Mouse (Mus musculus) lung, postnatal 25 days (tissue): ENCODE measurements at regions not wholly inside any gene's neighbourhood (a gene's known extent, or its start where the extent isn't known, plus 50 kb on each side); places are given as distances from the start of the nearest gene placed in this dataset.

Experiments used
- DNase-seq: peaks from one replicate; pipeline ENCODE4 v3.0.0; 2022; ENCODE audit warnings: low spot score

DNA sequence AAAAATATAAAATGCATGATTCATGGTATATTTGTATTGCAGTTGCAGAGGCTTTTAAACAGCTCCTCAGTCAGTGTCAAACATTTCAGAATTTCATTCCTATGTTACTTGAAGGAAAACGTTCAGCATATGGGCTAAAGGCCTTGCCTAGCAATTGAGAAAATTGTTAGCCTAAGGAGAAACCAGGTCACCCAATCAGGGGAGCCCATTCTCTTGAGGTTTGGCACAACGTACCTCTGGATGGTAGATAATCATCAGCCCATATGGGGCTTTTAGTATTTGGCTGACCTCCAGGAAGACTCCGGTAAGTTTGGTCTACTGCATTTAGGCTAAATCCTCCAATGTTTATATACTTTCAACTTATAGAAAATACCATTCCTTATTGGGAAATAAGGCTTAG, 168.7 kb upstream of the Pdcd1 start:
- DNase-seq = no peak

DNA sequence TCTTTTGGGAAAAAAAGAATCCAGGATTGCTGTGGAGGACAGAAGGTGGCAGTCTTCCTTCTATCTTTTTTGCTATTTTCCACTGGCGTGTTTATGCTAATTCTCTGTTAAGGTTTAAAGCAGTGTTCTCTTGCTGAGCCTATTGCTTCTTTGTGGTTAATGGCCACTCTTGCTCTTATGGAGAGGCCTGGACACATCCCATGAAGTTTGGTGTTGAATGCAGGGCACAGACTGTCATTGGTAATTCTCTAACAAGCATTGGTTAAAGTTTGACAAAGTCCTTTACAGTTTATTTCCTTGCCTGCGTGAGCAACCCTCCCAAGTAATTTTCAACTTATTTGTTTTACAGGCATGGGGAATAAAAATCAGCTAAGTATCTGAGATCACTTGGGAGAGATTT, 165.1 kb upstream of the Pdcd1 start:
- no peak for DNase-seq

DNA sequence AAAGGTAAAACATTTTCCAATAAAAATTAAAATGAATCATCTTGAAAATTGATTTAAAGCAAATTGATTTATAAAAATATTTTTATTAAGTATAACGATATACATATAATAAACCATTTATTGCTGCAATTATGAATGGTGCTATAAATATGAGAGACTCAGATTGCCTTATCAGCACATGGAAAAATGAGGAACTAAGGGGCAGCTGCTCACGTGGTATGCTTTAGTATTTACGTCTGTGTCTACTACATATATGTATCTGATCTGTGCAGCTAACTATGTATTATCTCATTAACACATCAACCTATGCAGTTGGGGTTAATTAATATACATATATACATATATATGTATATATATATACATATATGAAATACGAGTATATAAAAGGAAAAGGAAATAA, 156.6 kb upstream of the Pdcd1 start:
- DNase-seq = no peak

DNA sequence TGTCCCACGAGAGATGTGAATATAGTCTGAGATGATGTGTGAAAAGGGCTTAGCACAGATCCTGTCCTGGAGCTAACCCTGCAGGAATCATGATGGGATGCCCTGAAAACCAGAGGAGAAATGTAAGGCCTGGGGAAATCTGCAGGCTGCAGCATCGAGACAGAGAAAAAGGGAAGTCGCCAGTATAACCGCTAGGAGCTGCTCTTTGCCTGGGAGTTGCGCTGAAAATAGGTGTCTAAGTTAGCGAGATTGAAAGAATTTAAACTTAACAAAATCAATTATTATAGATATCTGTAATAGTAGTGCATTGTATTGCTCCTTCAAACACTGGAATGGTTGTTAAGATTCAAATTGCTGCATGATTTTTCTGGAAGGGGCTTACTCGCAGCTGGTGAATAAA, 155.5 kb upstream of the Pdcd1 start:
- no peak for DNase-seq

DNA sequence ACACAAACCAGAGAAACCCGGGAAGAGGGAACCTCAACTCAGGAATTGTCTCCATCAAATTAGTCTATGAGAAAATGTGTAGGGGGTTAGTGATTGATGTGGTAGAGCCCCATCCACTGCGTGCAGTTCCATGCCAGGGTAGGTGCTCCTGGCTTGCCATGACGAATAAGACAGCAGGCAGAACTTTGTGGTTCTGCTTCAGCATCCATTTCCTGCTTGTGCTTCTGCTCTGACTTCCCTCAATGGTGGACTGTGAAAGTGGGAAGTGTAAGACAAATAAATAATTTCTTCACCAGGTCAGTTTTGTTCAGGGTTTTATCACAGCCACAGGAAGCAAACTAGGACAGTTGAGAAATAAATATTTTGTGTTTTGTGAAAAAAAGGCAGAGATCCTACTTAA, 150.9 kb upstream of the Pdcd1 start:
- DNase-seq = no peak

DNA sequence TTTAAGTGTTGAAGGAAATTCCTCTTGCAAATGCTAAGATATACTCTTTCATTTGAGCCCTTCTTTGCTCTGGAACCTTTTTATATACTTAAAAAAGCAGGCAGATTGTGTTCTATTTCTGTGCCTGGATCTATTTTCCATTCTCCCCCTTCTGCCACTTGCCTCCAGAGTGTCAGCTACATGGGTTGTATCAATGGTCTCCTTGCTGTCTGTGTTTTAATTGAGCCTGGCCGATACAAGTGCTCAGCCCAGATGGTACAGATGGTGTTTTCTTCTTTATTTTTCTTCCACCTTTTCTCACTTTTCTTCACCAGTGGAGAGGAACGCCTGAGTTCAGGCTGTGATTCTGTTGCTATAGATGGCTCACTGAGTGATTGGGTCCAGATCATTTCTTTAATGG, 131.5 kb upstream of the Pdcd1 start:
- DNase-seq = no peak

DNA sequence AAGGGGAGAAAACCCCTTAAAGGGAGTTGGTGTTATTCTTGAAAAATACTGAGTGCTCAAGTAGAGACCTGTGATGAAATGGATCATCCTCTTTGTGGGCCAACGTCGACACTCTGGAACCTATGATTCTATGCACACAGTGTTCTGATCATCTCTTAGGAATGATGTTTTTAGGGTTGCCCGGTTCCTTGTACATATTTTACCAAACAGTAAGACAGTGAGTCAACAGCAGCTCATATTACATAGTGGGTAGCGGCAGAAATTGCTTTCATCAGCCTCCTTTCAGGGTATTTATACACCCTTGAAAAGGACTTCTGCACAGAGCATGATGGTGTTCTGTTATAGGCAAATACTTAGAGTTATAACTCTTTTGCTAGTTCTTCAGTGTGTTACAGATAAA, 97.6 kb upstream of the Pdcd1 start:
- no peak for DNase-seq

DNA sequence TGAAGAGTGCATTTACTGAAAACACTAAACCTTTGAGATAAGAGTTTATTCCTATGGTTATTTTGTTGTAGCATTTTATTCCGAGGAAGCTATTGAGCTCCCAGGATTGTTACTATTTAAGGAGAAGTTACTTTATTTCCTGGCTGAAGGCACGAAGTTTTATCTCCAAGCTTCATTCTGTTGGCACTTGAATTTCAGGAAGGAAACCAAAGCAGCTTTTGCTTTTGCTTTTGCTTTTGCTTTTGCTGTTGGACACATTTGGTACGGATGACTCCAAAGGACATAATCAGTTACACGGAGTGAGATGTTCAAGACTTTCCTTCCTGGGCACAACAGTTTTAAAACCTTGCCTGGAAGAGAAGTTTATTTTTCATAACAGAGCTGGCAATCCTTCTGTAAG, 94.7 kb upstream of the Pdcd1 start:
- DNase-seq = peak; percentile 10

DNA sequence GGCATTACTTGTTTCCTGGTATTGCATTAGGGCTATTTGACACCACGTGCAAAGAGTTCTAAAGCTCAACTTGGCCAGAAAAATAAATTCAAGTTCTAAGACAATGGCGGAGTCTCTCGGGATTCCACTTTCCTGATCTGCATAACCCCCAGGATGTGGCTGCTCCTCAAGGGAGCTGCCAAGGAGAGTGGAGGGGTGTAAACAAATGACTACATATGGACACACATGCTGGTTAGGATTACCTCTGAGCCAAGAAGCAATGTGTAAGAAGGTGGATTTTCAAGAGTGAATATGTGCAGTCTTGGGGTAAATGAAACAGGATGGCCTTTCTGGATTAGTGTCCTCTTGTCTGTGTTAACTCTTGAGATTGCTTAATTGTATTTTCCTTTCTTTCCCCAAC, 88.2 kb upstream of the Pdcd1 start:
- DNase-seq = no peak

DNA sequence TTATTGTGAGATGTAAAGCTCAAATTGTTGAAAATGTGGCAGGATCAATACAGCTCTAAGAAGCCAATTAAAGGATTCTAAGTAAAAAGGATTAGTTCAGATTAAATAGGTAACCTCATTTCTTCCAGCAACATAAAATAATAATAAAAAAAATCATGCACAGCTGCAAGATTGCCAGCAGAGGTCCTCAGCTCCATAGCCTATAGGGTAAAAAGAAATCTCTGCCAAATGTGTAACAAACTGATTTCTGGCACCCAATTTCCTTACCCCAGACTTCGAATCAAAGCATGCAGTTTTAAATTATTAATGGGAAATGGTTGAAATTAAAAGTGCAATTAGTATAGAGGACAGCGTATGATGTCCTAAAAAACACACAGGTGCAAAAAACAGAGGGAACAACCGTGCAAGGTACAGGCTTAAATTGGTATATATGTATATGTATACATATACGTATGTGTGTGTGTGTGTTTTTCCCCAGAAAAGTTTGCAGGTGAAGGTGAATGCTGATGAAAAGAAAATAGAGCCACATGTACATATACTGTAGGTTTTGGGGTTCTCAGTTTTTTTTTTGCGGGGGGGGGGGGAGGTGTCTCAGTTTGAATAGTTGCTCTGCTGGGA, 87.2 kb upstream of the Pdcd1 start:
- no peak for DNase-seq

DNA sequence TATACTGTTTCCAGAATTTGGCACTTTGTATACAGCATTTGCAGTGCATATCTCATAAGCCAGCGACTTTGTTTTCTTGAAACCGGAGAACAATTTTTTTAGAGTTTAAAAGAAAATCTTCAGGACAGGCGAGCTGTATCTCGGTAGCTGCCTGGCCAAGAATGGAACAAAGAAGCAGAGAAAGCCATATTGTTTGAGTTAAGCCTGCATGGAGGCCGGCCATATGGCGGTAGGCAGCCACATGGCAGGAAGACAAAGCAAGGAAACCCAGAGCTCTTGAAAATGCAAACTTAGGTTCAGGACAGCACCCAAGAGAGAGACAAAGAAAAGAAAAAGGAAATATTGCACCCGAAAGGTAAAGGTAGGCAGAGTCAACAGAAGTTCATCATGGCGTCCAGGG, 84.4 kb upstream of the Pdcd1 start:
- no peak for DNase-seq
